Mouse (Mus musculus): Measurements from ENCODE around the gene Nf2.

The Nf2 gene

GRCm38 (mm10) chr11:4752836-4753235 is 96.5 kb downstream of the Nf2 start:
- in situ Hi-C loops (cut with MboI; ENCODE audit: low sequenced_read_pairs) = no loop called here

GRCm38 (mm10) chr11:4750263-4750662 is 99.1 kb downstream of the Nf2 start:
- in situ Hi-C loops (cut with MboI; ENCODE audit: low sequenced_read_pairs) = no loop called here

GRCm38 (mm10) chr11:4747285-4747684 is 102.1 kb downstream of the Nf2 start:
- in situ Hi-C loops (cut with MboI; ENCODE audit: low sequenced_read_pairs) = no loop called here

GRCm38 (mm10) chr11:4746733-4747132 is 102.6 kb downstream of the Nf2 start, which contains the start of gene Cabp7:
TSS of gene Cabp7 (minus strand) at chr11:4746778.
- in situ Hi-C loops (cut with MboI; ENCODE audit: low sequenced_read_pairs) = no loop called here

- in situ Hi-C loops (cut with MboI; ENCODE audit: low sequenced_read_pairs) = no loop called here
These were observed 103.4 kb downstream of the Nf2 start for GRCm38 (mm10) chr11:4745969-4746368.

GRCm38 (mm10) chr11:4744691-4745090 is 104.6 kb downstream of the Nf2 start:
- in situ Hi-C loops (cut with MboI; ENCODE audit: low sequenced_read_pairs) = no loop called here

GRCm38 (mm10) chr11:4740785-4741184 is 108.6 kb downstream of the Nf2 start:
- in situ Hi-C loops (cut with MboI; ENCODE audit: low sequenced_read_pairs) = no loop called here

GRCm38 (mm10) chr11:4738719-4739118 is 110.6 kb downstream of the Nf2 start:
- in situ Hi-C loops (cut with MboI; ENCODE audit: low sequenced_read_pairs) = no loop called here

GRCm38 (mm10) chr11:4737682-4738081 is 111.7 kb downstream of the Nf2 start:
- in situ Hi-C loops (cut with MboI; ENCODE audit: low sequenced_read_pairs) = no loop called here

GRCm38 (mm10) chr11:4736355-4736754 is 113.0 kb downstream of the Nf2 start:
- in situ Hi-C loops (cut with MboI; ENCODE audit: low sequenced_read_pairs) = no loop called here

GRCm38 (mm10) chr11:4734179-4734578 is 115.2 kb downstream of the Nf2 start:
- in situ Hi-C loops (cut with MboI; ENCODE audit: low sequenced_read_pairs) = no loop called here

GRCm38 (mm10) chr11:4731781-4732180 is 117.6 kb downstream of the Nf2 start:
- in situ Hi-C loops (cut with MboI; ENCODE audit: low sequenced_read_pairs) = no loop called here

- in situ Hi-C loops (cut with MboI; ENCODE audit: low sequenced_read_pairs) = no loop called here
These were observed 118.4 kb downstream of the Nf2 start for GRCm38 (mm10) chr11:4730913-4731312.

- in situ Hi-C loops (cut with MboI; ENCODE audit: low sequenced_read_pairs) = no loop called here
These were observed 119.2 kb downstream of the Nf2 start for GRCm38 (mm10) chr11:4730096-4730495.

- in situ Hi-C loops (cut with MboI; ENCODE audit: low sequenced_read_pairs) = no loop called here
These were observed 119.7 kb downstream of the Nf2 start for GRCm38 (mm10) chr11:4729603-4730002.

GRCm38 (mm10) chr11:4721728-4722127 is 127.6 kb downstream of the Nf2 start:
- in situ Hi-C loops (cut with MboI; ENCODE audit: low sequenced_read_pairs) = no loop called here

- in situ Hi-C loops (cut with MboI; ENCODE audit: low sequenced_read_pairs) = no loop called here
These were observed 128.3 kb downstream of the Nf2 start for GRCm38 (mm10) chr11:4720900-4721580.

GRCm38 (mm10) chr11:4720393-4720792 is 128.9 kb downstream of the Nf2 start:
- in situ Hi-C loops (cut with MboI; ENCODE audit: low sequenced_read_pairs) = no loop called here

- in situ Hi-C loops (cut with MboI; ENCODE audit: low sequenced_read_pairs) = no loop called here
These were observed 129.4 kb downstream of the Nf2 start for GRCm38 (mm10) chr11:4719961-4720360.

GRCm38 (mm10) chr11:4718548-4718947 is 130.8 kb downstream of the Nf2 start:
- in situ Hi-C loops (cut with MboI; ENCODE audit: low sequenced_read_pairs) = no loop called here

- in situ Hi-C loops (cut with MboI; ENCODE audit: low sequenced_read_pairs) = no loop called here
These were observed 132.7 kb downstream of the Nf2 start for GRCm38 (mm10) chr11:4716530-4717236.

All from CH12F3 (cell line).